Mouse (Mus musculus) hematopoietic stem cell, adult 5-6 weeks (primary cell): Measurements from ENCODE around the gene Sytl2. TPM values are rescaled to one million over a fixed set of nuclear protein-coding genes. Genes with fewer than 3 reads are reported as not detected.

Experiments used
- ATAC-seq, 2 experiments: fragments of 125-278 bp in 1 of 2; replicated peaks in 1 of 2; 2 replicates each; pipeline ENCODE4 v1.8.0; 2016 to 2017; ENCODE audit warnings: inconsistent platforms in 2 of 2, mild to moderate bottlenecking in 2 of 2, moderate number of reproducible peaks in 2 of 2, low read depth in 1 of 2, moderate TSS enrichment in 1 of 2; ENCODE audit not compliant: low FRiP score in 2 of 2, poor library complexity in 2 of 2, severe bottlenecking in 2 of 2, insufficient read depth in 1 of 2, low TSS enrichment in 1 of 2
- total RNA-seq: library from RNA; stranded (forward); fragments of 172-1452, 232-1000 nt; gene quantifications from 2 replicates; pipeline ENCODE4 v1.2.3, GENCODE M21; 2017

Gene Sytl2
- total RNA-seq, 1 experiment from 2014 or later: 0.50 TPM

DNA sequence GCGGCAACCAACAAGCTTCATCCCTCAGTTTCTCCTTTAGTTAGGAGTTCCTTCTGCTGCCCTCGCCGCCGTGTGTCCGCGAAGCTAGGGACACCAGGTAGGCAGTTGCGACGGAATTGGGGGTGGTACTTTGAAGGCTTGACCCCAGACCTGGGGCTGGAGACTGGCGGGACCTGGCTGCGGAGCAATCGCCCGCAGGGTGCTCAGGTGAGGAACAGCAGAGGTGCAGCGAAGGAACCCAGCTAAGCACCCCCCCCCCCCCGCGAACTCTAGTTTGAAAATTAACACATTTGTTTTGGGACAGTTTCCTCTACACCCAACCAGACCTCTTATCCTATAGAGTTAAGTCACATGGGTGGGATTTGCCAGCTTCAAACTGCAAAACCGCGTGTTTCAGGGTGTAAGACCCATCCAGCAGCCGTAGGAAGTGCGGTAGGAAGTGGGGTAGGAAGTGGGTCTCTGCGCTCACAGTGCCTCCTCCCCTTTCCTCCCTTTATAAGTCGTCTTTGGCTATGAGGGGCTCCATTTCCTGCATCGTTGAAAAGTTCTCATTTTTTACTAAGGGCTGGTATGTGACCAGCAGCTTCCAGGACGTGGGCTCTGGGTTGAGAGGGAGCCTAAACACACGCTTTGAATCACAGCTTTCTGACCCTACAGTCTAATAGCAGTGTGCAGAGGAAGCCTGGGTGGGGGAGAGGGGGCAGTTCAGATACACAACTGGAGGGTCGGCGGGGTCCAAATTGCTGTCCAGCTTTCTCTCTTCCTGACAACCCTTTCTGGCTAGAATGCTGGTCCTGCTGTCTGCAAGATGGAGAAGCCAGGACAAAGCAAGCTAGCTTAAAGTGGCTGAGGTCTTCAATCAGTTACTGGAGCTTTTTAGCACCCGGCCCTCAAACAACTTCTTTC is 848 bp downstream of the Sytl2 start:
- peak; percentile 73 to 77 for ATAC-seq

DNA sequence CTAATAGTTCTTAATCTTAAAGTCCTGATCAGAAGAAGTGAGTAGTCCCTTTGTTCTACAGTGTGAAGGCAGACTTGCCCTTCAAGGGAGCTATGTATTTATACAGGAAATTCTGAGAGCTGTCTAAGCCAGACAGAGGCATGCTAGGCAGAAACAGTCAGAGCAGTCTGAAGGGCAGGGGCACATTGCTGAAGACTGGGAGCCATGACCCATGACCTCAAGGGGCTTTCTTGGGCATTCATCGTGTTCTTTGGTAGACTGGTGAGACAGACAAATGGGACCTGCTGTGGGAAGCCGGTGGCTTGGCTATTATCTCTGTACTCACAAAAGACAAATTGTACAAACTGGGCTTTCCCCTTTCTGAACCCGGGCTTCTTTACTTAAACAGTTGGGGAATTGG is 4.0 kb downstream of the Sytl2 start:
- no peak for ATAC-seq

DNA sequence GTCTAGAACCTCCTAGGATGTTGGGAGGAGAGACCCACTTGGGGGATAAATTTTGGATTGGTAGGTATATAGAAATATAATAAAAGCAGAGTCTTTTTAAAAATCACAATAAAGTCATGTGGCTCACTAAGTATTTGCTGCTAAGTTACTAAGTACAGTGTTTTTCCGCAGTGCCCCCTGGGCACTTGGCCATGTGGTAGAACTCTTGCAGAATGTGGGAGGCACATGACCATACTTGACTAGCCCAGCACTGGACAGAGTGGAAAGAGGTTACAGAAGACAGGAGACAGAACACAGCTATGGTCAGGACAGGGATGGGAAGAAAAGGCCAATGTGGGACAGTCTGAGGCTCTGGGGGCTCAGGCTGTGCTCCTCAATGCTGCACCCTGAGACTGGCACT is 4.9 kb downstream of the Sytl2 start:
- ATAC-seq: no peak

DNA sequence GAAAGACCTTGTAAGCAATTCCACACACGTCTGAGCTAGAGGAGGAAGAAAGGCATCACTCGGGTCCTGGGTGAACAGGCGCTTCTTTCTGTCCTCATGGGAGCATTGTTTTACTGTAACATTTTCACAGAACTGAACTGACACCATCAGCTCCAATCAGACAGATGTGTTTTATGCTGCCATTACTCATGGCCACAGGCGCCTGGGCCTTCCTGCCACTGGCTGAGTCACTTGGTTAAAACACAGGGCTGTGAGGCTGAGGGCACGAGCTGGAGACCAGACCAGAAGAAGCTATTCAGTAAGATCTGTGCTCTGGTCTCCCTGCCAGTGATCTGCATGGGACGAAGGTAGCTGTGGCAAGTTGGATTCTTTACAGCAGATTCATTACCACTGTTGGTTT is 6.0 kb downstream of the Sytl2 start:
- ATAC-seq: no peak

DNA sequence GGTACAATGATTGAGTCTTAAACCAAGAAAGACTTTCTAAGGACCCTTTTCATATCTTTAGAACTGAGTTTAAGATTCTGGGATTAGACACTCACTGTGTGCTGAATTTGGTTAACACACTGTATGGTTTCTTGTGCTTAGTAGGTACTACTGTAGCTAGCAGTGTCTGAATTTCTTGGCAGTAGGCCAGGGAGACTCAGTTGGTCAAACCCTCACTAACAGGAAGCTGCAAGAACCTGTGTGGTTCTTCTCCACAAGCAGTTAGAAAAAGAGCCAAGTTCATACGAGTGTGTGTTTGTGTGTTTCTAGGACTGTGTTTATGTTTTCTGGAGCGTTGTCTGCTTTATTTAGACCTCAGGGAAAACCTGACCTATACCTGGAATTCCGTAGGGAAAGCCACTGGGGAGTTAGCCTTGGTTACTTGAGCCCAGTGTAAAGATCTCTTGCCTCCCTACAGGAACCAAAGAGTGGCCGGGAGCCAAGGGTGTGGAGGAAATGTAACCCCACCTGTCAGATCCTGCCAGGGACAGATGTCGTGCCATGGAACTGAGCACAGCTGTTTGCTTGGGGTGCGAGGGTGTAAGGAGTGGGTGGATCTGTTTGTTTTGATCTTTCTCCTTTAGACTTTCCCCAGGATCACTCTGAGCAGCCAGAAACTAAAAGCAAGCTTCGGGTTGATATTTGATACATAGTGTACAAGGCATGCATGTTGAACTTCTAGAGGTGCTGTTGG is 10.3 kb downstream of the Sytl2 start:
- peak; percentile 64 to 71; a peak in 3 of 4 replicates for ATAC-seq

DNA sequence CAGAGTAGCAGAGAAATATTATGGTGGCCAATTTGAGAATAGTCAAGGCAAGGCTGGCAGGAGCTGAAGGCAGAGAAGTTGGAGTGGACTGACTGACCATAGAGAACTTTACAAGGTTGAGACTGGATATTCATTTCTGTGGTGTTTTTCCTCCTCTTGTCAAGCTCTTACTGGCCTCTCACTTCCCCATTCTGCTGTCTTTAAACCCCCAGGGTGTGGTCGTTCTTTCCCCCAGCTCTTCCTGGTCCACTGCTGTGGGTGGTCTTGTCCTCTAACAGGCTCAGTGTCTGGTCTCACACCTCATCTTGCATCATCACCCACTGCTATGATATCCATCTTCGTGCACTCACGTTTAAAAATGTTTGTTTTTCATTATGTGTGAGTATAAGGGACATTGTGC is 11.4 kb downstream of the Sytl2 start:
- ATAC-seq: peak; percentile 42 to 66; a peak in 3 of 4 replicates

DNA sequence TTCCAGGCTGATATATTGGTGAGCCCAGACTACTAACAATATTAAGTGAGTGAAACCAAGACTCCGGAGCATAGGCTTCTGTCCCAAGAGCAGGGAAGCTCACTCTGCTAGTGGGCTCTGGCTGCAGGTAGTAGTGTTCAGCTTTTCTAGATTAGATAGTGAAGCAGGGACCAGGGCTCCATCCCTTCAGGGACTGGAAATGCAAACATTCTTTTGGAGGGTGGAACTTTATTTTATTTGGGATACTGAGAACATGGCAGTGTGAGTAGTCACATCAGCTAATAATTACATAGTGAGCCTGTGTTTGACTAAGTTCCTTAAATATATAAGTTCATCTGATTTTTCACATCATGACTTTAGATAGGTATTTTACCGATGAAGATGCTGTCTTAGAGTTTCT is 14.8 kb downstream of the Sytl2 start:
- no peak for ATAC-seq

DNA sequence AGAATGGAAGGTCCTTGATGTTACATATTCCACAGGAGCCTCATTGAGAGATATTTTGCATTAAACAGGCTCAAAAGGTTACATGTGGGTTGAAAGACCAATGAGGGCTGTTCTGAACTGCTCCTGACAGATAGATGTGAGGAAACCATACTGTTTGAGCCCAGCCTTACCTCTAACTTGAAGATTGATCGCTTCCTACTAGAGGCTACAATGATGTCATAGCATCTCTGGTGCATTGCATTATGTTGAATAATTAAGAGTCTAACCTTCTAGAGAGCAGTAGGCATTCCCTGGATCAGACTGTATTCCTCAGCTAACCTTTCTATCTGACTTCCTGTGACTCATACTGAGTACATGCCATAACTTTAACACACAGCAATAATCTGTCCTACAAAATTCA is 17.4 kb downstream of the Sytl2 start:
- no peak for ATAC-seq

DNA sequence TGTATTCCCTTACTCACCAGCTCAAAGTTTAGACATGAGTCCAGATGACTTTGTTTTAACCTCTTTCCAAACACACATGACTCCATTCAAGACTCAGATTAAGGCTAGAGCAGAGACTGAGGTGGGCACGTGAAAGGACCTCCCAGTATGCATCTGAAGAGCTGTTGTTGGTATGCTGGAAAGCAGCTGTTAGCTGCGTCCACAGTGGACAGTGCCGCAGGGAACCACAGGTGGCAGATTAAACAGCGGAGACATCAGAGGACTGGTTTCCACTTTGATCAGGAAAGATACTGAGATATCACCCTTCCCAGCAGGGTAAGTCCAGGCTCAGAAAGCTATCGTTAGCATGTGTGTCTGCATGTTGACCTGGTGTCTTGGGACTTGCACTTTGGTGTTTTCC is 18.1 kb downstream of the Sytl2 start:
- ATAC-seq: no peak

DNA sequence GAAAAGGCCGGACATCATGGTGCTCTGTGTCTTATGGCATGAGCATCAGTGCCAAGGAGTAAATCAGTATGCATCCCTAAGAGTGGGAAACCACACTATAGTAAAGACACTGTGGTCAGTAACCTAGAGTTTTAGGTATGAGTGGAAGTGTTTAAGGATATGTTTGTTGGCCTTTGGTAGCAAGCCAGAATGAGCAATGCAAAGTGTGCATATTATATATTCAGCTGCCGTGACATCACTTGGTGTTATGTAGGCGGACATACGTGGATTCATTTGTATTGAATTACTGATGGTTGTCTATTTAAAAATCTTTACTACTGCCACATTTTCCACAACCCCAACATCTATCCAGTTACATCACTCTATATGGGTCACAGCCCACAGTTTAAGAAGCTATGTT is 23.1 kb downstream of the Sytl2 start:
- no peak for ATAC-seq

DNA sequence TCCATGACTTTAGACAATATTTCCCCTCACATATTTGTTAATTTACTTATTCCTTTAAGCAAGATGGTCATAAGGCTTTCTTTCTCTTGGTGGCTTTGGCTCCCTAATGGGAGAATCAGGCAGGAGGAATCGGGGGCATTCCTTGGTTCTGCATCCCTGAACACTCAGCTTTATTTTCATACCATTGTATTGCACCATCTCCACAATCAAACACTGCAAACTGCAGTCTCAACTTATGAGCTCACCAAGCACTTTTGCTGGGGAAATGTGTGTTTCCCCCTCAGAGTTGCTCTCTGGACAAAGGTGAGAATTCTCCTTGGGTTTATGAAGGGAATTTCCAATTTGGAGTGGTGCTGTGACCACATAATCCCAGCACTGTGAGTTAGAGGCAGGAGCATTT is 28.1 kb downstream of the Sytl2 start:
- ATAC-seq: no peak

DNA sequence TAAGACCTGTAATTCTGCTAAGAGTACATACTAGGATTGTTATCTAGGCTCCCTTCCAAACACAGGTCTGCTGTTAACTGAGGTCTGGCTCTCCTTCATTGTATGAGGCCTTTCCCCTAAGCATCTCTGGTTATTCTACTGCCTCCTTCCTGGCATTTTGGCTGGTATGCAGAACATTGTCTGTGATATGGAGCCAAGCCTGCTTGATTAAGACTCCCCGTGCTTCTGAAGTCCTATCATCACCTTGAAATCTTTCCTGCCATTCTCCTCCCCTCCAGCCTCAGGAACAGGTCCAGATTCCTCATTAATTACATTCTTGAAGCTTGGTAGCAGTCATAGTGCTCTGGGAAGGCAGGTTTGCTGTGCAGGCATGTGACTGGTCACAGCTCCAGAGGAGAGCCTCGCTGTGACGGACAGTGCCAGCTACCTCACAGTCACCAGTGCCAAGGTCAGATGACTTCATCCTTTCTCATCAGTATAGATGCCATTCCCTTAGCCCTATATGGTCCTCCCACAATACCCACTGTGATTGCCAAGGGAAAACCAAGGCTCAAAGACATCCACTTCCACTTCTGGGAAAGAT is 30.5 kb downstream of the Sytl2 start:
- ATAC-seq: no peak

DNA sequence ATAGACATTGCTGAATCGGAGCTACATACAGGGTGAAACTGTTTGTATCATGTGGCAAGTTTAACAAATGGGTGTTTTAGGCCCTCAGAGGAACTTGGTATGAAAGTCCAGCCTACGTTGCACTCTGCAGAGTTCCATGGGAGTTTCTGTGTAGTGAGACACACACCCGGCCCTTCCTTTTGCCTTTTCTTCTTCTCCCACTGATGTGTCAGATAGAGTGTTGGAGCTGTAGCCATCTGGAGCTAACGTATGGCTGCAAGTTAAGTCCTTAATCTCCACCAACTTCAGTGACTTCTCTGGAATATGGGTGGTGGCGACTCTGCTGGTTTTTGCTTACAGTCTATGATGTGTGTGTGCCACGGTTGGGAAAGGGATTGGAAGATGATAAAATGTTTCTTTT is 32.3 kb downstream of the Sytl2 start:
- no peak for ATAC-seq

DNA sequence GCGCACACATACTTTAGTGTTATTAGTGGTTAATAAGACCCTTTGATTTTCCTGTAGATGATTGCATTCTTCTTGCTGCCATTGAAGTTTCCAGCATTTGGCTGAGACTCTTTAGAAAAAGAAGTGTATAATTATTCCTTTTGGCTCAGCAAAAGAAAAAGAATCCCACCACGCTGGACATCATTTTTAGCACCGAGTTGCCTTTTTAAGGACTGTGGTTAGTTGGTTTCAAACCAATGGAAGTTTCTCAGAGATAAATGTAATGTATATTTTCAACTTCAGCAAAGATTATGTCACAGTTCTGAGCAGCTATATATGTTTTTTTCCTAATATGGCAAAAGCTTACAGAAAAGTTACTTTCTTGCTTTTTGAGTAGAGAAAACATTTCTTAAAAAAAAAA is 32.8 kb downstream of the Sytl2 start:
- ATAC-seq: no peak

DNA sequence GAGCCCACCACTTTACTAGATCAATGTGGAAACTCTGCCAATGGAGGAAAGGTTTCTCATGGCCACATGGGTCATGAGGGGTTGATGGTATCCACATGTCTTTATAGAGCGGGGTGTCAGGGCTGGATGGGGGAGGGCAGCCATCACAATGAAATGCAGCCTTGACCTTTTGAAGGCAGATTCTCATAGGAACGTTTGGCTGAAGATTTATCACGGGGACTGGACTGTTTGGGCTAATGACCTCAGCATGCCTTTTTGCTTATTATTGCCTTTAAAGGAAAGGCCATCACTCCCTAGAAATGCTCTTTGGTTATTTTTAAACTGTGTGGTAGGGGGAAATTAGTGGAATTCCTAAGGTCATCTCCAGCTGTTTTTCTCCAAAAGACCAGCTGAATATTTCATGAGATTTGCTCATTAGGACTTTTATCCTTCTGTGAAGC is 33.7 kb downstream of the Sytl2 start:
- ATAC-seq: no peak

DNA sequence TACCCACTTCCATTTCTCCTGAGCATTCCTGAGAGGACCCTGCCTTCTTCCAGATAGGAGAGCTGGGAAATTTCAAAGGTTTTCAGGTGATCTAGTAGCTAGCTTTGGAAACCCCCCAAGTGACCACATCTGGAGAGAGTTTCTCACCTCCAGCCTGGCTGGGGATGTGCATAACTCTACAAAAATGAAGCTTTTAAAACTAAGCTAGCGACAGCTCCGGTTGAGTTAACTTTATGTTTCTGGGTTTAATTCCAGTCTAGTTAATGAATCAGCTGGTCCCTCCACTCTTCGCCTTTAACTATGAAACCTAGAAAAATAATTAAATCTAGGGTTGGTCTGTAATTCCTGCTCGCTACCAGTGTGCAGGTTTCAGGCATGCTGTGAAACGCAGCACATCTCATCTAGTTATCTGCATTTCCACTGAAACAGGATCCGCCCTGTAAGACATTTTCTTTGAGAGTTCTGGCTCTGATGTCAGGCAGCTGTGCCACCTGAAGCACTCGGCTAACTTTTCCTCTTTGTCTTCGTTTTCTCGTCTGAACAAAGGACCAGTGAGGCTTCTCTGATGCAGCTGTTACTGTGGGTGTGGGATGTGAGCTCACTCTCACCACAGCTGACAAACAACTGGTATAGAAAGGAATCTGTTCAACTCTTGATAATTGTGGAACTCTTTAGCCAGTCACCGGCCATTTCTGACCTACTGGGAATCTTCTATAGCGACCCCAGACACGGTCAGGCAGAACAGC is 39.3 kb downstream of the Sytl2 start:
- no peak for ATAC-seq

DNA sequence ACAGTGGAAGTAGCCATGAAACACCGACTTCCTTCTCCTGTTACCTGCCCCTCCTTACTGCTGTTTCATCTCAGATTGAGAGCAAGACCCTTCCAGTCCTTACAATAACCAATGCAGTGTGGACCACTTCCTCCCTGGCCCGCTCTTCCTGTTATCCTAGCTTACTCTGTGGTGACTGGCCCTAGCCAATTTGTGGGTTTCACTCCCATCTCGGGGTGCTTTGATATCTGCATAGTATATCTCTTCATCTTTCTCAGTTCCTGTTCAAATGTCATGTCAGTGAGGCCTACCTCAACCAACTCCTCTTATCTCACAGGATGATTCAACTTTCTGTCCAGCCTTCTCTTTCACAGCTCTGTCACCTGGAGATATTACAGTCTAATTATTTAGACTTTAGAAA is 42.9 kb downstream of the Sytl2 start:
- peak; percentile 65 to 70 for ATAC-seq
